Comparison of ENCODE assay signal across 26 mouse cellular contexts in genomic region chr1:165151216-165151615, GRCm38 (mm10). TPM values are rescaled to one million over a fixed set of nuclear protein-coding genes. Genes with fewer than 3 reads are reported as not detected.
A peak's percentile ranks its signal among the peaks of the same experiment; 100 is the strongest.
DNase-seq lines count a peak whose midpoint lies in the region; ATAC-seq and TF ChIP-seq lines count a peak whose summit lies in the region.
"Had no signal": no experiment of that assay in that cellular context is flagged by ENCODE, and none has a peak within 500 bp of the region (broad histone marks: within the 10 kb centered on the region; RNA-seq: fewer than 3 reads in every experiment).

No protein-coding gene starts in this region.

- H3K27ac ChIP-seq in heart, embryonic 14.5 days (replicated peaks in 1 of 2; ENCODE audit: control insufficient read depth in 1 of 2, insufficient read depth in 1 of 2, low read depth in 2 of 2, low read length in 2 of 2) = no peak overlapping the region
- no peak overlapping the region for H3K27ac ChIP-seq in heart, adult 2 months
- H3K27ac ChIP-seq: hindbrain, embryonic 14.5 days; limb, embryonic 13.5 days; liver, embryonic 14.5 days; lung, embryonic 15.5 days; neural tube, embryonic 12.5 days had no signal

- TF ChIP-seq CTCF in heart, adult 2 months (IDR thresholded peaks at IDR 0.05) = no peak

- H3K27me3 ChIP-seq in heart, embryonic 14.5 days (ENCODE audit: control insufficient read depth, insufficient read depth, low read length) = no peaks in the 10 kb centered on the region
- H3K27me3 ChIP-seq in heart, adult 2 months (ENCODE audit: control insufficient read depth, insufficient read depth, low read length) = no peaks in the 10 kb centered on the region
- H3K27me3 ChIP-seq: limb, embryonic 13.5 days; lung, embryonic 15.5 days; neural tube, embryonic 12.5 days had no signal

- TF ChIP-seq EP300 in heart, adult 2 months (IDR thresholded peaks at IDR 0.05; ENCODE audit: insufficient read depth, low read depth, low read length) = no peak

- 50% methylated on average over 8 of the region's 8 CpGs for WGBS in heart, embryonic 14.5 days
- WGBS in heart, adult 2 months = 34% methylated on average over 8 of the region's 8 CpGs

- 0 out of 2 replicates have a peak, but pooled peaks have one; percentile 21 for ATAC-seq in heart, embryonic 14.5 days (ENCODE audit: insufficient number of reproducible peaks, insufficient read depth, low FRiP score, low read depth)
- ATAC-seq: forebrain, postnatal 0 days had no signal

- no peaks in the 10 kb centered on the region for H3K36me3 ChIP-seq in heart, embryonic 14.5 days (ENCODE audit: control insufficient read depth, insufficient read depth, low read length)
- no peaks in the 10 kb centered on the region for H3K36me3 ChIP-seq in heart, adult 2 months (ENCODE audit: control insufficient read depth, insufficient read depth, low read length)
- H3K36me3 ChIP-seq: limb, embryonic 13.5 days; lung, embryonic 15.5 days; neural tube, embryonic 12.5 days had no signal

- H3K9me3 ChIP-seq in heart, embryonic 14.5 days (ENCODE audit: control insufficient read depth, low read length) = no peaks in the 10 kb centered on the region
- H3K9me3 ChIP-seq: limb, embryonic 13.5 days; lung, embryonic 15.5 days; neural tube, embryonic 12.5 days had no signal

- H3K4me3 ChIP-seq in heart, embryonic 14.5 days (ENCODE audit: control insufficient read depth in 1 of 2, insufficient read depth in 1 of 2, low read depth in 1 of 2, low read length in 2 of 2) = no peak overlapping the region
- H3K4me3 ChIP-seq in heart, adult 2 months = no peak overlapping the region
- H3K4me3 ChIP-seq: limb, embryonic 13.5 days; lung, embryonic 15.5 days; neural tube, embryonic 12.5 days had no signal

- TF ChIP-seq POLR2A in heart, adult 2 months (IDR thresholded peaks at IDR 0.05; ENCODE audit: insufficient read depth, low read depth, low read length) = no peak

- peaks cover 4% of the 10 kb centered on the region in 2 experiments; a peak in 2 of 4 replicates for H3K4me1 ChIP-seq in heart, embryonic 14.5 days (ENCODE audit: control insufficient read depth in 2 of 2, insufficient read depth in 2 of 2, low read length in 2 of 2)
- H3K4me1 ChIP-seq in heart, adult 2 months (ENCODE audit: control insufficient read depth, insufficient read depth, low read length) = no peaks in the 10 kb centered on the region
- H3K4me1 ChIP-seq: lung, embryonic 15.5 days; neural tube, embryonic 12.5 days had no signal

- no peaks in the 10 kb centered on the region for H3K79me2 ChIP-seq in heart, adult 2 months (replicated peaks; ENCODE audit: control insufficient read depth, insufficient read depth, low read length)

- no peak overlapping the region for H3K9ac ChIP-seq in heart, embryonic 14.5 days (ENCODE audit: low read length)
- no peak overlapping the region for H3K9ac ChIP-seq in heart, adult 2 months (ENCODE audit: low read depth, low read length)
- H3K9ac ChIP-seq: forebrain, postnatal 0 days; hindbrain, embryonic 14.5 days; limb, embryonic 13.5 days; liver, embryonic 14.5 days; lung, embryonic 15.5 days; neural tube, embryonic 12.5 days had no signal

- no peak overlapping the region for H3K4me2 ChIP-seq in heart, embryonic 14.5 days (ENCODE audit: low read length)
- H3K4me2 ChIP-seq: hindbrain, embryonic 14.5 days; limb, embryonic 13.5 days; lung, embryonic 15.5 days; midbrain, embryonic 11.5 days; neural tube, embryonic 12.5 days had no signal

- no peak for DNase-seq in heart, adult 2 months
- DNase-seq in NIH3T3 (ENCODE audit: low read depth) = peak; percentile 17
- peak; percentile 49 for DNase-seq in naive thymus-derived CD4-positive, alpha-beta T cell, adult 2 months (ENCODE audit: low read depth)
- peak; percentile 47 to 76 for DNase-seq in thymus, postnatal 36 days
- no peak for DNase-seq in right cerebral cortex, postnatal 36 days (ENCODE audit: low spot score in 2 of 2)
- no peak for DNase-seq in spleen, postnatal 36 days (ENCODE audit: low spot score in 2 of 2)
- DNase-seq: adrenal gland, postnatal 14 days; B cell, adult 2 months; cerebellum, adult 9-11 months; forebrain, postnatal 0 days; heart, postnatal 36 days; kidney, postnatal 4 days; layer of hippocampus, adult 9-11 months; lung, postnatal 4 days; right cerebral cortex, adult 18-20 months had no signal

- intact Hi-C loops in heart, adult 2 months (cut with DNase I) = no loop called here

RNA-seq across cellular contexts. Expression of gene Tbx19, which starts 9.4 kb away (rescaled TPM):
- not detected in 2 replicates for polyA plus RNA-seq in heart, embryonic 14.5 days (2014; fragmentation: Nextera tagmentation; extraction: Ambion mirVana)
- total RNA-seq in heart, adult 2 months (2021) = not detected
- polyA plus RNA-seq in heart, adult 2 months (2012; rRNA removed) = not detected in 2 replicates
- total RNA-seq: adrenal gland, postnatal 14 days; forebrain, postnatal 0 days; granulocyte monocyte progenitor cell, adult 5-6 weeks; heart, postnatal 36 days; left cerebral cortex, adult 8-10 months; monocyte, adult 5-6 weeks had no signal
- polyA plus RNA-seq: forebrain, postnatal 0 days; hindbrain, embryonic 14.5 days; kidney, embryonic 14.5 days; limb, embryonic 13.5 days; midbrain, embryonic 11.5 days; neural tube, embryonic 12.5 days had no signal

RNA-seq across cellular contexts. Expression of gene Sft2d2, which starts 43.0 kb away (rescaled TPM):
- 27.1 and 27.8 TPM in 2 replicates for polyA plus RNA-seq in heart, embryonic 14.5 days (2014; fragmentation: Nextera tagmentation; extraction: Ambion mirVana)
- 10 to 100 TPM; 14.1 to 14.9 TPM for total RNA-seq in heart, adult 2 months (2021)
- polyA plus RNA-seq in heart, adult 2 months (2012; rRNA removed) = 19.7 and 33.9 TPM in 2 replicates

Comparison
In these comparisons a context has a peak if more than half of its experiments do, and no peak if none do; other contexts are left out.
1. DNase-seq: peak in NIH3T3 (single experiment), naive thymus-derived CD4-positive, alpha-beta T cell, adult 2 months (single experiment) and thymus, postnatal 36 days (2 of 2); none in heart, adult 2 months (0 of 2), right cerebral cortex, postnatal 36 days (0 of 2) and spleen, postnatal 36 days (0 of 2).